21 mouse cellular contexts compared by ENCODE assay signal in genomic region chr13:44441061-44441460, GRCm38 (mm10).
DNase-seq lines count a peak whose midpoint lies in the region; TF ChIP-seq lines count a peak whose summit lies in the region.
"Had no signal": no experiment of that assay in that cellular context is flagged by ENCODE, and none has a peak within 500 bp of the region (broad histone marks: within the 10 kb centered on the region; RNA-seq: fewer than 3 reads in every experiment).

No protein-coding gene starts in this region.

- DNase-seq in adrenal gland, adult 2 months: peak; percentile 19
- DNase-seq in adrenal gland, postnatal 25 days: no peak
- DNase-seq in heart, adult 11 months: peak; percentile 16
- DNase-seq in heart, adult 2 months: no peak
- peak; percentile 2 for DNase-seq in 3T3-L1 (ENCODE audit: low read depth, low spot score)
- no peak for DNase-seq in cerebellum, postnatal 36 days
- DNase-seq: adrenal gland, postnatal 10 days; adrenal gland, postnatal 36 days; cerebellum, adult 11-12 months; cerebellum, adult 2 months; cerebellum, adult 9-10 months; cerebellum, postnatal 10 days; cerebellum, postnatal 25 days; embryo, embryonic 11 days had no signal

- H3K27me3 ChIP-seq in heart, adult 2 months (ENCODE audit: control insufficient read depth, insufficient read depth, low read length): no peaks in the 10 kb centered on the region
- H3K27me3 ChIP-seq: embryonic facial prominence, embryonic 13.5 days; embryonic facial prominence, embryonic 15.5 days; forebrain, embryonic 12.5 days; Patski had no signal

- 88% methylated on average over 3 of the region's 3 CpGs for WGBS in heart, adult 2 months

- intact Hi-C loops in heart, adult 2 months (cut with DNase I): no loop called here

- TF ChIP-seq EP300 in heart, adult 2 months (IDR thresholded peaks at IDR 0.05; ENCODE audit: insufficient read depth, low read depth, low read length): no peak

- no peak overlapping the region for H3K4me3 ChIP-seq in heart, adult 2 months
- H3K4me3 ChIP-seq: embryonic facial prominence, embryonic 13.5 days; embryonic facial prominence, embryonic 15.5 days; erythroblast, embryonic 14.5 days; forebrain, embryonic 10.5 days; forebrain, embryonic 12.5 days had no signal

- H3K9ac ChIP-seq in heart, adult 2 months (ENCODE audit: low read depth, low read length): no peak overlapping the region
- H3K9ac ChIP-seq: embryonic facial prominence, embryonic 13.5 days; embryonic facial prominence, embryonic 15.5 days; forebrain, embryonic 12.5 days had no signal

- H3K27ac ChIP-seq in heart, adult 2 months: no peak overlapping the region
- H3K27ac ChIP-seq: embryonic facial prominence, embryonic 13.5 days; embryonic facial prominence, embryonic 15.5 days; forebrain, embryonic 10.5 days; forebrain, embryonic 12.5 days had no signal

- TF ChIP-seq CTCF in heart, adult 2 months (IDR thresholded peaks at IDR 0.05): no peak

- no peaks in the 10 kb centered on the region for H3K36me3 ChIP-seq in heart, adult 2 months (ENCODE audit: control insufficient read depth, insufficient read depth, low read length)
- H3K36me3 ChIP-seq: embryonic facial prominence, embryonic 13.5 days; embryonic facial prominence, embryonic 15.5 days; forebrain, embryonic 10.5 days; forebrain, embryonic 12.5 days; G1E had no signal

- no peak for TF ChIP-seq POLR2A in heart, adult 2 months (IDR thresholded peaks at IDR 0.05; ENCODE audit: insufficient read depth, low read depth, low read length)

- no peaks in the 10 kb centered on the region for H3K4me1 ChIP-seq in heart, adult 2 months (ENCODE audit: control insufficient read depth, insufficient read depth, low read length)
- H3K4me1 ChIP-seq: embryonic facial prominence, embryonic 13.5 days; embryonic facial prominence, embryonic 15.5 days; forebrain, embryonic 10.5 days; forebrain, embryonic 12.5 days had no signal

- H3K79me2 ChIP-seq in heart, adult 2 months (replicated peaks; ENCODE audit: control insufficient read depth, insufficient read depth, low read length): no peaks in the 10 kb centered on the region

Comparison
In these comparisons a context has a peak if more than half of its experiments do, and no peak if none do; other contexts are left out.
1. DNase-seq: peak in adrenal gland, adult 2 months (single experiment), heart, adult 11 months (single experiment) and 3T3-L1 (single experiment); none in adrenal gland, postnatal 25 days (single experiment), heart, adult 2 months (0 of 2) and cerebellum, postnatal 36 days (0 of 2).